Mouse (Mus musculus) skeletal muscle tissue, adult 2 months (tissue): ENCODE results near the gene Sulf2.

ENCODE experiments used
- DNase-seq: peaks from one replicate; pipeline ENCODE4 v3.0.0-alpha.2; 2012; ENCODE audit warnings: low read depth, low spot score

Sulf2 gene

GRCm38 (mm10) chr2:166150584-166150983, 4.9 kb downstream of the Sulf2 start:
- no peak for DNase-seq

GRCm38 (mm10) chr2:166149482-166149881, 6.0 kb downstream of the Sulf2 start:
- DNase-seq: no peak

GRCm38 (mm10) chr2:166148672-166149332, 6.7 kb downstream of the Sulf2 start:
- DNase-seq: no peak

- no peak for DNase-seq
Observed at GRCm38 (mm10) chr2:166147930-166148651, 7.4 kb downstream of the Sulf2 start.

GRCm38 (mm10) chr2:166146446-166146845, 9.0 kb downstream of the Sulf2 start:
- no peak for DNase-seq

DNA sequence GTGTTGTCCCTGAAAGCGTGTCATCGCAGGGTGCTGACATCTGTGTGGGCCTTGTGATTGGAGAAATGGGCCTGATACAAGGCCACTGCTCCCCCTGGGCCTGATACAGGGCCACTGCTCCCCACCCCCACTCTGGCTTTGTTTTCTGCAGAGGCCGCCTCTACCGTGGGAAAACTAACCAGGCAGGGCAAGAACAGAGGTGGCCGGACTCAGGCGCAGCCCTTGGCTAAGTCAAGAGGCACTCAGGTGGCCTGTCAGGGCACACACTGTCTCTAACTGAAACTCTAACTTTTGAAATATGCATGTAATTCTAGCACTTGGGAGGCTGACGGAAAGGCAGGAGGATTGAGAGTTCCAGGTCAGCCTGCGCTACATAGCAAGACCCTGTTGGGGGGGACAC, 10.4 kb downstream of the Sulf2 start:
- DNase-seq: no peak

DNA sequence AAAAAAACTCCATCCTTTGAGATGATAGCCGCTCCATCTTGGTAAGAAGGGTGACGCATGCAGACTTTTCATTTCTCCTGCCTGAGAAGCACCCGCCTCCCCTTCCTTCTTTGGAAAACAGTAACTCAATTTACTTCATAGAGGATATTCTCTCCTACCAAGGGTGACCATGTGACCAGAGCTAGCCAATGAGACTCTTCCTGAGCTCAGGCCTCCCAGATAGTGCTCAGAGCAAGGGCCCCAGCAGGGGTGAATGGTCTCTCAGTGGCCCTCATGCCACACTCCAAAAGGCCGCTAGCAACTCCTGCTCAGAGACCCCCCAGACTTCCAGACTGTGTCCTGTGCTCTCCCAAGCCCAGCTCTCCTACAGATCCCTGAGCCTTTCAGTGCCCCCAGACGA, 11.6 kb downstream of the Sulf2 start:
- no peak for DNase-seq

DNA sequence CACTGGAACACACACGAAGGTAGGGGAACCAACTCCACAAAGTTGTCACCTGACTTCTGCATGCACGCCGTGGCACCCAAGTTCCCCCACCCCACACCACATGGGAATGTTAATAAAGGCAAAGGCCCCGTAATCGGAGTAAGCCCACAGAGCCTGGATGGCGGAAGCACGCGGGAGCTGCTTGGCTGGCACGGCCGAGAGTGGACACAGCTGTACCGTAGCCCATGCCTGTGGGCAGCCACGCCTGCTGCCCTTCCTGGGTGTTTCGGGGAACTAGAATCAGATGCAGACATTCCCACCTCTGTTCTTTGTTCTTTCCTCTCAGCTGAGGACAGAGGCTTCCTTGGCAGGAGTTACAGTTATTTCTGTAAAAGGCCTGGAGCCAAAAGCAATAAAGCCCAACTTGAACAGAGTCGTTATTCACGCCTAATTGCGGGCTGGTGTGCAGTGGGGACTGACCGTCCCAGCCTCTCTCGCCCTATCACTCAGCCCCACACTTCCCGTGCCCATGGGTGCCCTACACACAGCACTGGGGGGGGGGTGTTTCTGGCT, 12.8 kb downstream of the Sulf2 start:
- DNase-seq: peak; percentile 25

DNA sequence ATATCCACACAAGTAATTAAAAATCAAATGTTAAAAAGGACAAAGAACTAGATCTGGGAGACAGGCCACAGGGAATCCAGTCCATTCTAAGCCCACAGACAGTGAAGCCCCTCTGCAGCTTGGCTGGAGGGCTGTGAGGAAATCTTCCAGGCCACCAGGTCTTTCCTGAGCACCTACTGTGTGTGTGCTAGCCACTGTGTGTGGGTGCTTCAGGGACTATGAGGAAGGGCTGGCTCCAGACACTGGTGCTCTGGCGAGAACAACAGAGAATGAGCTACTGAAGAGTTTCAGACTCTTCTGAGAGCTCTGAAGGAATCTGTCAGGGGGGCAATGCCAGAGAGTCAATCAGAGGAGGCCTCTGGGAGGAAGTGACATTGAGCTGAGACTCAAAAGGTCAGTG, 13.6 kb downstream of the Sulf2 start:
- no peak for DNase-seq

GRCm38 (mm10) chr2:166141039-166141438, 14.4 kb downstream of the Sulf2 start:
- no peak for DNase-seq

- DNase-seq: peak; percentile 65
Observed at GRCm38 (mm10) chr2:166140427-166140826, 15.0 kb downstream of the Sulf2 start.

DNA sequence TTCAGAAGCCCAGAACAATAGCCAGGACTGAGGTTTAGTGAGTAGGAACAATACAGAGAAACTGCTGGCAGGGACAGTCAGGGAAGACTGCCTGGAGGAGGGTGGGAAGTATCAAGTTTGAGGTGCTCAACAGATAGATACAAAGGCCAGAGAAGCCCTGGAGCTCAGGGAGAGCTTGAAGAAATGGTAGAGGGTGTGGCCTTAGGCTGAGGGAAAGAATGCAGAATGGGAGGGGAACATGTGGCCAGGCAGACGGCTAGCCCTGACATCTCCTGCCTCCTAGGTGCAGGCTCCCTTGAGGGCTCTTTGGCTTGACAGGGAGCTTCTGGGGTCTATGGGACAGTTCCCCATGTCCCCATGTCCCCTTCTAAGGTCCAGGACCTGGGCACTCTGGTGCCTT, 17.2 kb downstream of the Sulf2 start:
- DNase-seq: no peak

GRCm38 (mm10) chr2:166137467-166137866, 18.0 kb downstream of the Sulf2 start:
- DNase-seq: no peak

- DNase-seq: no peak
Observed at GRCm38 (mm10) chr2:166135711-166136485, 19.6 kb downstream of the Sulf2 start.

DNA sequence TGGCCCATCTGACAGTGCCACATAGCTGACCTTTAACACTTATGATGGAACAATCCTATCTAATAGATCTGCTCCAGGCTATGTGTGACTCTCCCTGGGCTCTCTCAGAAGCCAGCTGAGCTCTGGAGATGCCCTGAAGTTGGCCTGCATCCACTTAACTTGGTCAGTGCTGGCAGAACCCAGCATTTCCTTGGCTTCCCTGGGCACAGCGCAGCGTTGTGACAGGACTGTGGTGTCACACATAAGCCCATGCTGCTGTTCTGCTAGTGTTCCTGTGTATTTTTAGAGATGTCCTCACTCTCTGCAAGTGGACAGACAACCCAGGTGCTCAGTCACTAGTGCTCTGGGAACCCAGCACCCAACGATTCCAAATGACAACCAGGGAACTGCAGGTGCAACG, 26.7 kb downstream of the Sulf2 start:
- no peak for DNase-seq

DNA sequence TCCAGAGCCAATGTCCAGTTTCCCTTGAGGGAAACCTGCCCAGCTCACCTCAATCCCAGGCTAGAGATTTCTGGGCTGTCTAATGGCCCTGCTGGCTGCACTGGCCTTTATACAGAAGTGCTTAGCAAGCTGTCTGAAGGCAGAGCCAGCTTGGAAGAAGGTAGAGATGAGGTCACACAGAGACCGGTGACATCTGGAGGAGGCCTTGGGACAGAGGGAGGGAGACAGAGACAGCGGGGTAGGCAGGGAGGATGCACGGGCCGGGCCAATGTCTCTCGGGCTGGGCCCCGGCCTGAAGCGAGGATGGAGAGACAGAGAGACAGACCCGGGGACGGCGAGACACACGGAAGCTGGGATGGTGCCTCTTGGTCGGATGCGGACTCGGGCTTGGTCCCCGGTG, 27.4 kb downstream of the Sulf2 start:
- no peak for DNase-seq

- DNase-seq: no peak
Observed at GRCm38 (mm10) chr2:166126343-166126742, 29.1 kb downstream of the Sulf2 start.

DNA sequence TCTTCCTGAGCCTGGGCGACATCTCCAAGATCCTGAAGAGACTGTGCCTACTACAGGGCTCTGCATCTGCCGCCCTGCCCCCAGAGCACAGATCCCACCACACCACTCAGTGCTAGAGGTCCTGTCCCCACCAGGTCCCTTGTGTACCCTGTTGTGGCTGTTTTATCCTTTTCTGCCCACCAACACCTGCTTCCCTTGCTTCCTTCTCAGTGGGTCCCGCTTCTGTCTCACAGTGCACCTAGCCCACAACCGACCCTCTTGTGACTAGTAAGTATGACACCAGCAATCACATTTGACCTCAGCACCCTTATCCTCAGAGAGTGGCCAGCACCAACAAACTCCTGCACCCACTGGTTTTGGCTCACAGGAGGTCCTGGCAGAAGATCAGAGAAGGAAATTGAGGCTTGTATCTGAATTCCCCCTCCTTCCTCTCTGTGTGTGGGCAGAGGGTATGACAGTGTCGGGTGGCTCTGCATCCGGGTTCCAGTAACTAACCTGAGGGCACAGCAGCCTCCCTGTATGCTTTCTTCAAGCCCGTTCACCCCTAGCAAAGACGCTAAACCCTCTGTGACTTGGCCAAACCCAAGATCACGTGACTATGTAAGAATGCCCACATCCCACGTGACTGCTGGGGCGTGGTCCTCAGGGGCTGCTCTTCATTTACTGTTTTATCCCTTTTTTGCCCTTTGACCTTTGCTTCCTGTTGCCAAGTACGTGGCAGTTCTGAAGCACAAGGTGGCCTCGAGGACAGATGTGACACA, 29.8 kb downstream of the Sulf2 start:
- DNase-seq: no peak

DNA sequence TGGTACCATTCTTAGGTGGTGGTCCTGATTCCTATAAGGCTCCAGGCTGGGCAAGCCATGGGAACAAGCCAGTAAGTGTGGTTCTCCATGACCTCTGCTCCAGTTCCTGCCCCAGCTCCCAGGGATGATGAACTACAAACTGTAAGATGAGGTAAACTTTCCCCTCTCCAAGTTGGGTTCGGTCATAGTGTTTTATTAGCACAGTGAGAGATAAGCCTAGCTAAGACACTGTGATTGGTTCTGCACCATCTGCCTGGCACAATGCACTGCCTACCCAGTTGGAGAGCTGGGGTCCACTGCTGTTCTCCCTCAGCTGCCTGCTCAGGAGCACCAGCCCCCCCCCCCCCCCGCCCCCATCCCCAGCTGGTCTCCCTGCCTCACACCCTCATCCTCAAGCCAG, 30.4 kb downstream of the Sulf2 start:
- DNase-seq: no peak

DNA sequence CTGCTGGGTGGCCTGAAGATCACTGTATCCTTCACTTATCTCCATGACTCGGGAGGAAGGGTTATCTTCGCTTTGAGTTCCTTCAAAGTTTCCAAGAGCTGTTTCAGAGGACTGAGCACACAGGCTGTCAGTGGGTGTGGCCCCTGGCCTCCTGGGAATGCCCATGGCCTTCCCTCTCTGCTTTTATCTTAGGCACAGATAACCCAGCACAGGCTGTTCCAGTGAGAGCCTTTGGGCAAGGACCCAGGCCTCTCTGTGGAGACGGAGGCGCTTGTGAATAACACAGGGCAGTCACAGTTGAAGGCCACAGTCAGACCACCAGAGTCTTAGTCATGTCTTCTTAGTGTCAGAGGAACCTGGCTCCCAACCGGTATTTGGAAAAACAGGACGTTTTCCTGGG, 32.7 kb downstream of the Sulf2 start:
- peak; percentile 76 for DNase-seq

DNA sequence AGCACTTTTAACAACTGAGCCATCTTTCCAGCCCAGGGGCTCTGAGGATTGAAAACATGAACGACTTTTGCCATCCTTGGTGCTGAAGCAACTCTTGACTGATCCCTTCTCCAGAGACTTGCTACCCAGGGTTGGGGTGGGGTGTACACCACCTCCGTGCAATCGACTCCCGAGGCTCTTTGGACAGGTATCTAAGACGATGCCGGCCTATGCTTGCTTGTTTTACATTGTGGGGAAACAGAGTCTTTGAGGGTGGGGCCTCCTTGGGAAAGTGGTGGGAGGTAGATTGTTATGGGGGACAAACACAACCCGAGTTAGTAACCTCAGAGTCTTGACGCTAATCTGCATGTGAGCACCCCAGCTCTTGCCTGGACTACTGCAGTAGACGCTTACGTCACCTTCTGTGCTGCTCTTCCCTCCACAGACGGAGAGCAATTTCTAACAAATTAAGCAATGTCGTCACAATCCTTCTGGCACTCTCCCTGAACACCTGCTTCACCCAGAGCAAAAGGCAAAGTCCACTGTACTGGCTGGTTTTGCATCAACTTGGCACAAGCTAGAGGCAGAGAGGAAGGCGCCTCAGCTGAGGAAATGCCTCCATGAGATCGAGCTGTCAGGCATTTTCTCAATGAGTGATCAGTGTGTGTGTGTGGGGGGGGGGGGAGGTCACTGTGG, 33.6 kb downstream of the Sulf2 start:
- no peak for DNase-seq
